Mouse (Mus musculus) lung, adult 2 months (tissue): ENCODE measurements around the gene Hspb1.

ENCODE experiments used
- CTCF ChIP-seq: fragments of 200-500 bp; IDR thresholded peaks from 2 replicates; pipeline ENCODE4 v1.5.1; 2011; ENCODE audit warnings: mild to moderate bottlenecking, low read length, control low read depth; ENCODE audit not compliant: insufficient read depth
- POLR2A ChIP-seq: fragments of 200-500 bp; IDR thresholded peaks from 2 replicates; pipeline ENCODE4 v1.6.1; 2011; ENCODE audit warnings: low read depth, mild to moderate bottlenecking, control low read depth, low read length, borderline replicate concordance; ENCODE audit errors: extremely low read depth

DNA sequence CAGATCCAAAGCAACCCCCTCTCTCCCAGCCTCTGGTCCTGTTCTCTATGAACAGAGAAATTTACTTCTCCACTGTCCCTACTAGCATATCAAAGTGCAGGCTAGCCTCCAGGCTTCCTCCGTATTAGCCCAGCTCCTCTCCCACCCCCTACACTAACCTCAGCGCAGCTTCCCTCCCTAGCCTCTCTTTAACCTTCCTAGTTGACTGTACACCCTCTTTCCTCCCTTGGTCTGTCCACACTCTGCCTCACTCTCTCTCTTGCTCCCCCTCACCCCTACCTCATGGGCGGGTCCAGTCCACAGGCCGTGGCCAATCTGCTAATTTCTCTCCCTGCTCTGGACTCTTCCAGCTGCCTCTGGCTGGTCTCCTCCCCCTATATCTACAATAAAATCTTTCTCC, 2.6 kb downstream of the Hspb1 start:
- no peak for TF ChIP-seq CTCF
- TF ChIP-seq POLR2A = no peak
